Mouse (Mus musculus) retina, adult 2 months (tissue): ENCODE results near the gene Hormad1.

Experiments
- DNase-seq: peaks from one replicate; pipeline ENCODE4 v3.0.0-alpha.2; 2012; ENCODE audit warnings: low read depth, low spot score

Hormad1 gene

GRCm38 (mm10) chr3:95636072-95636471, 76.6 kb downstream of the Hormad1 start:
- no peak for DNase-seq
